Mouse (Mus musculus) right cerebral cortex, postnatal 36 days (tissue): Measurements from ENCODE around the gene Fam160b1.

Experiments used
- DNase-seq, 2 experiments: peaks; one replicate each; pipeline ENCODE4 v3.0.0; 2022; ENCODE audit warnings: low spot score in 2 of 2, mixed read lengths in 1 of 2

The Fam160b1 gene

DNA sequence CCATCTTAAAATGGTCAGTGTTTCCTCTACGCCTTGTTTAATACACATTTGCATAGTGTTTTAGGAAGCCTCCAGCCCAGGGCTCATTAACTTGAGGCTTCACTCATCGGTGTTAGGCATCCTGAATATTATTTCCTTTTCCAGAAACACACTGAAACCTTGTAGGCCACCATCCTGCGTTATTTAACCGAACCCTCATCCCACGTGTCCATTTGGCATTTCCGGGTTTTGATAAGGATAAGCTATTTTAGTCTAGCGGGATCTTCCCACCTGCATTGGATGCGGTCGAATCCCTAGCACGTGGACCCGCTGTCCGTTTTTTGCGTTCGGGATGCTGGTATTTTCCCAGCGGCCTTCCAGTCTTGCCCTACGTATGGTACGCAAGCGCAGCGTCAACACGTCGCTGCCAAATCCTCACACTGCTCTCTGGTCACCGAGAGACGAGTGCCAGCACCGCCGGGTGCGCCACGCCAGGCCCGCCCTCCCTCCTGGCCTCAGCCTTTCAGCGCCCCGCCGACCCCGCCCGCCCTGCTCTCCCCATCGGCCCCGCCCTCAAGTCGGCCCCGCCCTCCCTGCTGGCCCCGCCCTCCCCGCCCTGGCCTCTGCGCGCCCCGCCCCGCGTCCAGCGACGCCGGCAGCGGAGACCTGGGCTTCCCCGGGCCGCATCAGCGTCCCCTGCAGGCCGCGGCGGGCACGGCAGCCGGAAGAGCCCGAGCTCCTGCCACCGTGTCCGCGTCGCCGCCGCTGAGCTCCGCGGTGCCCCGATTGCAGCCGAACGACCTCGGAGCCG lies at the start of gene Fam160b1:
Gene Fam160b1, plus strand, starts transcription at position 340 of the 790 bp plus-strand sequence.
- DNase-seq = peak; percentile 88 to 89

DNA sequence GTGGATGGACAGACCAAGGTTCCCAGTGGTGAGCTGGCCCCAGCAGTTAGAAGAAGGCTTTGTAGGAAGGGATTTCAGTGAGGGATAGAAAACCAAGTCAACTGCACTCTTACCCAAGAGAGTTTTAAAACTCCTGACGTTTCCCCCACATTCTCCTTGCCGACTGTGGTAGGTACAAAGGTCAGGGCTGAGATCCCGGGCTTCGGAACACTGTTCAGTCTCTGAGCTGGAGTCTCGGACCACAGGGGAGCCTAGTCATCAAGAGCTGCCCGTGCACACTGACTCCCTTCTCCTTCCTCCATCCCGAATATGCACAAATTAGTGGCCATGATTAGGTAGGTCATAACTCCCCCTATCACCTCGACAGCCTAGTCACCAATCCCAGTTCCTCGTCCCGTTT lies 47.3 kb upstream of the Fam160b1 start:
- no peak for DNase-seq

GRCm38 (mm10) chr19:57313891-57314345 lies 46.6 kb upstream of the Fam160b1 start:
- no peak for DNase-seq

GRCm38 (mm10) chr19:57314346-57315012 lies 46.0 kb upstream of the Fam160b1 start, which contains the start of gene Ablim1:
Ablim1 (minus strand) TSS chr19:57314919.
- DNase-seq = peak in 1 of 2 experiments; percentile 32

GRCm38 (mm10) chr19:57315013-57315565 lies 45.4 kb upstream of the Fam160b1 start:
- DNase-seq = no peak

DNA sequence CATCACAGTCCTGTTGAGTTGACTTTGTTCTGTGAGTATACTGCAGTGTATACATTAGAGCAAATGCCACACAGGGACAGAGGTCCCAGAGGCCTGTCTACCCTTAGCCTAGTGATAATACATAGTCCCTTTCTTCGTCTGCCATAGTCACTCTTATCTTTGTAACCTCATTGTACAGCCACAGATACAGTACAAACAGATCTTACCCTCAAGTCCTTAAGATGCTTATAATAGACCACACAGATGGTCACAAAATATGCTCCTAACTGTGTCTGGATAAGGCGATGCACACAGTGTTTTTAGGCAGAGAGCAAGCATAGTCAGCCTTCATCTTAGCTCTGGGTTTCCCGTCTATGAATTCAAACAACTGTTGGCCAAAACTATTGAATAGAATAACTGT lies 43.9 kb upstream of the Fam160b1 start:
- DNase-seq = no peak

GRCm38 (mm10) chr19:57320656-57321382 lies 39.7 kb upstream of the Fam160b1 start:
- no peak for DNase-seq

DNA sequence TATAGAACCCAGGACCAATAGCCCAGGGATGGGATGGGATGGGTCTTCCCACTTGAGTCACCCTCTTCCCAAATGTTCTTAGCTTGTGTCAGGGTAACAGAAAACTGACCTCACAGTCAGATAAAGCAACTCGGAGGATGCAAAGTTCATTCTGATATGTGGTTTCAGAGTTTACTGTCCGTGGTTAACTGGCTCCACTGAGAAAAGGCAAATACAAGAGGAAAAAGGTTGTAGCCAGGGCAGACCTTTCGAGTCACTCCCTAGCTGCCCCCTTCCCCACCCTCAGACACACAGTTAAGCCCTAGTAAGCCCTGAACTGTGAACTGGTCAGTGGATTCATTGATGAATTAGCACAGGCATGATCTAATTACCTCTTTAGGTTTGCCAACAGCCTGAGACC lies 38.6 kb upstream of the Fam160b1 start:
- DNase-seq = no peak

DNA sequence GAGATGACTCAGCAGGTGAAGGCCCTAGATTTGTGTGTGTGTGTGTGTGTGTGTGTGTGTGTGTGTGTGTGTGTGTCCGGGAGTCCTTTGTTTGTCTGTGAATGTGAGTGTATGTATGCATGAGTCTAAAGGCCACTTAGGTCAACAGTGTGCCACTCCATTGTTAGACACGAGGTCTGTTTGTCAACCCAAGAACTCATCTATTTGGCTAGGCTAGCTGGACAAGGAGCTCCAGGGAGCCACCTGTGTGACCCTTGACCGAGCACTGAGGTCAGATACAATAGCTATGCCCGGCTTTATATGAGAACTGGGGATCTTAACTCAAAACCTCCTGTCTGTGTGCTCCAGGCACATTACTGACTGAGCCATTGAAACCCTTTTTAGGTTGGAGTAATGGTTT lies 38.0 kb upstream of the Fam160b1 start:
- DNase-seq = no peak

- no peak for DNase-seq
These were observed 37.4 kb upstream of the Fam160b1 start for GRCm38 (mm10) chr19:57323087-57323486.

DNA sequence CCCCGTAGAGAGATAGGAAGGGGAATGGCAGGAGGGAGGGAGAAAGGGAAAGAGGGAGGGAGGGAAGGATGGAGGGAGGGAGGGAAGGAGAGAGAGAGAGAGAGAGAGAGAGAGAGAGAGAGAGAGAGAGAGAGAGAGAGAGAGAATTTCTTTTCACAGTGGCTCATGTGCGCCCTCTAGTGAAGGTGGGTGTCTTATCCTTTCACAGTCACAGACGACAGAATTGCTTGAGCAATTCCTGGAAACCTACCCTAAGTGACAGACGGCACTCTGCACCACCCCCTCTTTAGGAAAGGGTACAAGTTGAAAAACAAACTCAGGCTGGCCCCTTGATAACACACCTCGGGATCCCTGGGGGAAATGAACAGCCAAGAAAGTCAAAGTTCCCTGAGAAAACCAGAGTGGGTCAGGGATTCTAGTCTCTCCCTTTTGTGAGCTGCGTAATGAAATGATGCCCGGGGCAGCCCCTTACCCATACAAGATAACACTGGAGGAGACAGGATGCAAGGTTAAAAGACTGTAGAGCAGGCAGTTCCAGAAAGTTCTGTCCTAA lies 34.7 kb upstream of the Fam160b1 start:
- DNase-seq = peak in 1 of 2 experiments; percentile 49

- DNase-seq = no peak
These were observed 32.8 kb upstream of the Fam160b1 start for GRCm38 (mm10) chr19:57327679-57328078.

DNA sequence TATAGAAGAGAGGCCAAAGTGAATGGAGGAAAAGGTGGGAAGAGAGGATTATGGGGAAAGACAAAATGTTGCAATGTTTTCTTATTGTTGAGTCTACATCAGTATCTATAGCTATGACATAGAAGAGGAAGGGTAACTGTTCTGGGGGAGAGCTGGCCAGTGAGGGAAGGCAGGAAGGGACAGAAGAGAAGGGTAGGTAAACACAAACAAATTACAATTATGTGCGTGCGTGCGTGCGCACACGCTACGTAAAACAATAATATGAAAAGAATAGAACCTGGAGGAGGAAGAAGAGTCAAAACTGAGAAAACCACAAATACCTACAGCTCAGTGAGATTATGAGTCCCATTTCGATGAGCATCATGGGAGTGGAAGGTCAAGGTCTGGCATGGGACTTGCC lies 32.2 kb upstream of the Fam160b1 start:
- DNase-seq = no peak

DNA sequence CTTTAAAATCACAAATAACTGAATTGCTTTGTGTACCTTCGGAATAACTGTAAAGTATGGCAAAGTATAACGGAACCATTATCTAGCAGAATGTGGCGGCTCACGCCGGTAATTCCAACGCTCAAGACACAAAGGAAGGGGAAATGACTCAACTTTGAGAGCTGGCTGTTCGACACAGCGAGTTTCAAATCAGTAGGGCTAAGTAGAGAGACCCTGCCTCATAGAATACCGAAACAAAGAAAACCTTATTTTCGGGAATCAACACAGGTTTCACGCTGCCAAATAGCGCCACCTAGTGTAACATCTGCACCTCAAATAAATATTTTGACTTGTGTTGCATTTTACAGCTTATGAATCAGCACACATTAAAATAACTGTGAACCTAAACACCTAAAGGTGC lies 31.7 kb upstream of the Fam160b1 start:
- DNase-seq = no peak

DNA sequence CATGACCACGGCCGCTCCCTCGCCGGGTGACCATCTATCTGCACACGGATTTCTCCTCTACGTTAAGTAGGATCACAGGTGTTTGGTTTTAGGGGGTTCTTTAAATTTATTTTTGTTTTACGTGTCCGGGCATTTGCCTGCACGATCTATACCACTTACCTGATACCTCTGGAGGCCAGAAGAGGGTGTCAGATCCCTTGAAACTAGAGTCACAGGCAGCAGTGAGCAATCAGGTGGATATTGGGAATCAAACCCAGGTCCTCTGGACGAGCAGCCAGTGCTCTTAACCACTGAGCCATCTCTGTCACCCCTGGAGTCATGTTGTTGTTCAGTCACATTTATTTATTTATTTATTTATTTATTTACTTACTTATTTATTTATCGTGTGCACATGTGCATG lies 30.2 kb upstream of the Fam160b1 start:
- no peak for DNase-seq

DNA sequence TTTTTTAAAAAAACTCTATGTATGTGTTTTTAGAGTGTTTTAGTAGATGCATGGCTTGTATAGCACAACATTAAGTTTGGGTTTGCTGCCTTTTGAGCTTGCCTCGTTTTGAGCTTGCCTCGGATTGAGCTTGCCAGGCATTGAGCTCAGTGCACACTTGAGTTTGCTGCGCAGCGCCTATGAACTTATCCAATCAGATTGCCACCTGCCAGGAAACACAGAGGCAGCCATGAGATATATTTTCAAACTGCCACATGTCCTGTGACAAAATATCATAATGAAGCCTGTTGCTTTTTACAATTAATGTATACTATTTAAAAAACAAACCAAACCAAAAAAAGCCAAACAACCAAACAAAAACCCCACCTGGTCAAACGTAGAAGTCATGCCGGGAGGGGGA lies 29.2 kb upstream of the Fam160b1 start:
- no peak for DNase-seq

DNA sequence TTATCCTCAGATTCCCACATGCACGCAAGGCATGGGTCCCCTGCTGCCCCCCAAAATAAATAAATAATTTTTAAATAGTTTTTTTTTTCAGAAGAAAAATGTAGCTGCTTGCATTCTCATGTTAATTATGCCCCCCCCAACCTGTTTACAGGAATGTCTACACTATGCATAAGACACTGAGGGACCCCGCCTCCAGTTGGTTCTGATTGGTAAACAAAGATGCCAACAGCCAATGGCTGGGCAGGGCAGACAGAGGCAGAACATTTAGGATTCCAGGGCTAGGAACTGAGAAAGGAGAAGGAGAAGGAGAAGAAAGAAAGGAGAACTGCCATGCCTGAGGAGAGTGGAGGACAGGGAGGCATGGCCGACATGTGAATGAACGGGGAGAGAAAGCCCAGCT lies 27.1 kb upstream of the Fam160b1 start:
- DNase-seq = no peak

GRCm38 (mm10) chr19:57335135-57335534 lies 25.3 kb upstream of the Fam160b1 start:
- DNase-seq = no peak

GRCm38 (mm10) chr19:57339281-57339864 lies 21.1 kb upstream of the Fam160b1 start:
- no peak for DNase-seq

- no peak for DNase-seq
These were observed 19.4 kb upstream of the Fam160b1 start for GRCm38 (mm10) chr19:57340900-57341742.
